Mouse (Mus musculus) gastrocnemius, postnatal 4 days (tissue): ENCODE data around the gene Chil5. TPM values are rescaled to one million over a fixed set of nuclear protein-coding genes. Genes with fewer than 3 reads are reported as not detected.
"Not testable (repeated sequence)": the region's sequence is repeated elsewhere in the genome, so short reads cannot be mapped to it uniquely, and the experiment has no call there.

ENCODE experiments used
- DNase-seq, 2 experiments: peaks; one replicate each; pipeline ENCODE4 v3.0.0; 2021 to 2022; ENCODE audit warnings: low spot score in 2 of 2, mixed read lengths in 2 of 2
- long read RNA-seq, 2 experiments: library from polyadenylated mRNA; stranded (forward); transcript quantifications; one replicate each; pipeline ENCODE4 v2.0.0; 2021
- total RNA-seq, 2 experiments: library from RNA; stranded (reverse); gene quantifications; 2 replicates each; pipeline ENCODE4 v1.2.3; 2021

Chil5 gene
- not detected for total RNA-seq
- long read RNA-seq, experiment 1, result 0 reads
- long read RNA-seq, experiment 2, result 0 reads

- DNase-seq, result no peak
Observed at GRCm38 (mm10) chr3:106032781-106033180, at the start of gene Chil5. Gene Chil5 (minus strand): TSS chr3:106032814.

GRCm38 (mm10) chr3:106074824-106075223, 42.2 kb upstream of the Chil5 start:
- no peak for DNase-seq

- DNase-seq, result no peak
Observed at GRCm38 (mm10) chr3:106070994-106071393, 38.4 kb upstream of the Chil5 start.

GRCm38 (mm10) chr3:106067707-106068106, 35.1 kb upstream of the Chil5 start:
- not testable (repeated sequence) for DNase-seq

GRCm38 (mm10) chr3:106057966-106058365, 25.4 kb upstream of the Chil5 start:
- no peak for DNase-seq

- DNase-seq, result no peak
Observed at GRCm38 (mm10) chr3:106051896-106052295, 19.3 kb upstream of the Chil5 start.

GRCm38 (mm10) chr3:106040306-106040705, 7.7 kb upstream of the Chil5 start:
- DNase-seq, result no peak

- DNase-seq, result no peak
Observed at GRCm38 (mm10) chr3:106024135-106024534, 8.5 kb downstream of the Chil5 start.

GRCm38 (mm10) chr3:106021840-106022239, 10.8 kb downstream of the Chil5 start:
- no peak for DNase-seq

GRCm38 (mm10) chr3:106014546-106014945, 18.1 kb downstream of the Chil5 start, which contains the start of gene Pifo:
Gene Pifo (minus strand): TSS chr3:106014646.
- DNase-seq, result no peak

- DNase-seq, result not testable (repeated sequence)
Observed at GRCm38 (mm10) chr3:106003360-106003759, 29.3 kb downstream of the Chil5 start.

- DNase-seq, result no peak
Observed at GRCm38 (mm10) chr3:106001416-106002370, 30.9 kb downstream of the Chil5 start.

- DNase-seq, result no peak
Observed at GRCm38 (mm10) chr3:106000707-106001375, 31.8 kb downstream of the Chil5 start.

- DNase-seq, result no peak
Observed at GRCm38 (mm10) chr3:105994730-105995129, 37.9 kb downstream of the Chil5 start.

- peak in 1 of 2 experiments; percentile 50 for DNase-seq
Observed at GRCm38 (mm10) chr3:105991653-105992283, 40.8 kb downstream of the Chil5 start.

GRCm38 (mm10) chr3:105989611-105990010, 43.0 kb downstream of the Chil5 start:
- DNase-seq, result not testable (repeated sequence)

GRCm38 (mm10) chr3:105974174-105974573, 58.4 kb downstream of the Chil5 start:
- DNase-seq, result no peak

- no peak for DNase-seq
Observed at GRCm38 (mm10) chr3:105973411-105973810, 59.2 kb downstream of the Chil5 start, which contains the start of gene Ovgp1. Gene Ovgp1 (plus strand): TSS chr3:105973711.

GRCm38 (mm10) chr3:105971831-105972446, 60.7 kb downstream of the Chil5 start:
- no peak for DNase-seq
